Mouse (Mus musculus): ENCODE data around the gene Rbms1. TPM values are rescaled to one million over a fixed set of nuclear protein-coding genes. Genes with fewer than 3 reads are reported as not detected.

Rbms1 gene
- polyA plus RNA-seq (2012; ENCODE audit: low replicate concordance): 24.4 and 45.4 TPM in 2 replicates

GRCm38 (mm10) chr2:60962671-60963421, at the start of gene Rbms1:
Gene Rbms1, minus strand, starts transcription at chr2:60963192.

GRCm38 (mm10) chr2:60722514-60722913, 240.5 kb downstream of the Rbms1 start, which contains the start of gene Itgb6:
Gene Itgb6, minus strand, starts transcription at chr2:60722643.

Other genes starting within 250 kb of the Rbms1 start
- gene Itgb6, start 240.5 kb downstream of the Rbms1 start, polyA plus RNA-seq (2012; ENCODE audit: low replicate concordance): 0.03 TPM in 1 of 2 replicates, not detected in the other

Data from leukemia stem cell, adult 10-12 weeks (primary cell).